Mouse (Mus musculus) neural tube, embryonic 11.5 days (tissue): ENCODE results near the gene Rrp9. TPM values are rescaled to one million over a fixed set of nuclear protein-coding genes. Genes with fewer than 3 reads are reported as not detected.

Source experiments
- ATAC-seq: fragments of 200-750 bp; cut with Nextera tagmentation; 2 replicates; pipeline ENCODE4 v1.8.0; 2017; ENCODE audit warnings: moderate number of reproducible peaks, mild to moderate bottlenecking, moderate TSS enrichment, moderate library complexity; ENCODE audit not compliant: insufficient read depth, low FRiP score, low TSS enrichment
- DNase-seq: peaks from one replicate; pipeline ENCODE4 v3.0.0-alpha.2; 2015; ENCODE audit warnings: low spot score
- H3K27ac ChIP-seq: fragments of 300-500 bp; sonication (generic); 2 replicates; pipeline ENCODE4 v1.5.1; 2014; ENCODE audit warnings: low read depth, mild to moderate bottlenecking, low read length
- H3K27me3 ChIP-seq: fragments of 300-500 bp; sonication (generic); 2 replicates; pipeline ENCODE4 v1.6.1; 2014; ENCODE audit warnings: mild to moderate bottlenecking, low read length, mixed read lengths; ENCODE audit not compliant: control insufficient read depth, insufficient read depth
- H3K36me3 ChIP-seq: fragments of 300-500 bp; sonication (generic); 2 replicates; pipeline ENCODE4 v1.6.1; 2014; ENCODE audit warnings: mild to moderate bottlenecking, low read length, moderate library complexity, mixed read lengths; ENCODE audit not compliant: control insufficient read depth, insufficient read depth
- H3K4me1 ChIP-seq: fragments of 300-500 bp; sonication (generic); 2 replicates; pipeline ENCODE4 v1.6.1; 2014; ENCODE audit warnings: low read length, mixed read lengths; ENCODE audit not compliant: control insufficient read depth, insufficient read depth
- H3K4me2 ChIP-seq: fragments of 300-500 bp; sonication (generic); 2 replicates; pipeline ENCODE4 v1.6.1; 2014; ENCODE audit warnings: low read depth, mild to moderate bottlenecking, moderate library complexity
- H3K4me3 ChIP-seq: fragments of 300-500 bp; sonication (generic); 2 replicates; pipeline ENCODE4 v1.5.1; 2014; ENCODE audit warnings: low read depth, low read length
- H3K9ac ChIP-seq: fragments of 300-500 bp; sonication (generic); 2 replicates; pipeline ENCODE4 v1.6.1; 2014; ENCODE audit warnings: mild to moderate bottlenecking, low read length
- H3K9me3 ChIP-seq: fragments of 300-500 bp; sonication (generic); 2 replicates; pipeline ENCODE4 v1.6.1; 2016; ENCODE audit warnings: low read length; ENCODE audit not compliant: control insufficient read depth
- WGBS: fragments of 180-500 bp; shearing (Covaris S2); extraction: QIAGEN DNeasy Blood & Tissue Kit; methylation state at CpG from one replicate; pipeline ENCODE4 v1.1.7; 2014; 5-methylcytosine and 5-hydroxymethylcytosine counted together
- polyA plus RNA-seq: library from polyadenylated mRNA; unstranded; fragments of >200 nt; fragmentation: Nextera tagmentation; extraction: Ambion mirVana; gene quantifications from 2 replicates; pipeline ENCODE4 v1.2.1, GENCODE M21; 2014

The Rrp9 gene
- polyA plus RNA-seq, 1 experiment from 2014 or later: 48.1 TPM

GRCm38 (mm10) chr9:106474456-106474855, 1.3 kb upstream of the Rrp9 start:
- no peak for ATAC-seq
- Histone ChIP-seq H3K9me3 (no peaks in the 10 kb centered on the region), H3K36me3 (no peaks in the 10 kb centered on the region), H3K27me3 (no peaks in the 10 kb centered on the region), H3K4me3 (no peak overlapping the region), H3K4me1 (peaks cover 17% of the 10 kb centered on the region), H3K9ac (peak overlapping the region; percentile 24; the same call in 1 of the 2 replicates), H3K4me2 (no peak overlapping the region), H3K27ac (no peak overlapping the region)
- peak; percentile 77 for DNase-seq
- 2% methylated on average over 6 of the region's 6 CpGs for WGBS

DNA sequence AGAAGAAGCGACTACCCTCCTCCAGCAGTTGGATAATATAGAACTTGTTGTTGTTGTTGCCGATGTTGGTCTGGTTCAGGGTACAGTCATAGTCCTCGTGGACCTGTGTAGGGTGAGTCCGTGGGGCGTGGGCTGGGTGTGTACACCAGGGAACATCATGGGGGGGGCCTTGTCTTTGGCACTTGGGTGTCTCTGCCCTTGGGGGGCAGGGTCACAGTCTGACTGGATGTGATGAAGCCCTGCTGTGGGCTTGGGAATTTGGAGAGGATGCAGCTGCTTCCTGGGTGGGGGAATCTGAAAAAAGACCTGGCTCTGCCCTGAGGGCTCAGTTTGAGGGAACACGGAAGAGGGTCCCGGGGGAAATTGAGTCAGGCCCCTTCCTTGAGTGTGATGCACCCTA, 717 bp upstream of the Rrp9 start:
- peaks cover 17% of the 10 kb centered on the region for H3K4me1 ChIP-seq
- WGBS: 64% methylated on average over 7 of the region's 7 CpGs
- H3K9me3 ChIP-seq: no peaks in the 10 kb centered on the region
- H3K36me3 ChIP-seq: no peaks in the 10 kb centered on the region
- no peaks in the 10 kb centered on the region for H3K27me3 ChIP-seq
- no peak overlapping the region for H3K27ac ChIP-seq
- DNase-seq (no peak), ATAC-seq (no peak)
- no peak overlapping the region for H3K9ac ChIP-seq
- H3K4me3 ChIP-seq: no peak overlapping the region
- no peak overlapping the region for H3K4me2 ChIP-seq

DNA sequence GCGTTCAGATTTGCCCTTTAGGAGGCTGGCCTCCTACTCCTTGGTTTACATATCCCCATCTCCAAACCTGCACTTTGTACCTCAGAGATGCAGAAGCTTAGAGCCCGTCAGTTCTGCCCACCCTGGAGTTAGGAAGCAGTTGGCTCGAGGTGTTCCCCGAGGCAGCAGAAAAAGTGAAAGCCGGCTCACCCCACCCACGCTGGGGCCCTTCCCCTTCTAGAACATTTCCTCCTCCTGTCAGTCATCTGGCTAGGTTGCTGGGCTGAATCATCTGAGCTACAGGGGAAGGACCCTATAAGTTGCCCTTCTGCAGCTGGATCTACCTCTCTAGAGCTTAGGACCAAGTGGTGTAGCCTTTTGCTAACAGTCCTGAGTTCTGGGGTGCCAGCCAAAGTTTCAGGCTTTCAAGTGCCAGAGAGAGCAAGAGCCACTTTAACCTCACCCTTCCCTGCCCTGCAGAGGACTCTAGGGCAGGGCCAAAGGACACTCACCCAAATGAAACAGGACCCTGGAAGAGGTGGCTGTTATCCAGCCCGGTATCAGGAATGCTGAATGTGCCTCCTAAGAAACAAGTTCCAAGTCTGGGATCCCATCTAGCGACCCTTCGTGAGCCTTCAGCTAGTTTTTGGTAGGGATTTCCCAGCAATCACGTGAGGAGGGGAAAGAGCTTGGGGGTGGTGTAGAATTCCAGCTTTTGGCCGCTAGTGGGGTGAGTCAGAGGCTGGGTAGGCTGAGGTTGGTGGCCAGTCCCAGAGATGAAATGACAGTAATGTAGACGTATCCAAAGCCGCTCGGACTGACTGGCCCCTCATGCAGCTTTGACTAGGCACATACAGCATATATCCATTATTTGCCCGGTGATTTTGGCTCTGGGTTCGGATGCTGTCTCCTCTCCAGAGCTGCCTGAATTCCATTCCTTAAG, 500 bp downstream of the Rrp9 start:
- Histone ChIP-seq H3K27me3 (no peaks in the 10 kb centered on the region), H3K4me2 (peak overlapping the region; percentile 3; the same call in 1 of the 2 replicates), H3K27ac (no peak overlapping the region), H3K9me3 (no peaks in the 10 kb centered on the region), H3K4me3 (no peak overlapping the region), H3K4me1 (peaks cover 17% of the 10 kb centered on the region), H3K9ac (peak overlapping the region; percentile 12; the same call in 1 of the 2 replicates), H3K36me3 (no peaks in the 10 kb centered on the region)
- peak; percentile 42; the same call in 1 of the 2 replicates for ATAC-seq
- WGBS: 41% methylated on average over 16 of the region's 16 CpGs
- DNase-seq: no peak

DNA sequence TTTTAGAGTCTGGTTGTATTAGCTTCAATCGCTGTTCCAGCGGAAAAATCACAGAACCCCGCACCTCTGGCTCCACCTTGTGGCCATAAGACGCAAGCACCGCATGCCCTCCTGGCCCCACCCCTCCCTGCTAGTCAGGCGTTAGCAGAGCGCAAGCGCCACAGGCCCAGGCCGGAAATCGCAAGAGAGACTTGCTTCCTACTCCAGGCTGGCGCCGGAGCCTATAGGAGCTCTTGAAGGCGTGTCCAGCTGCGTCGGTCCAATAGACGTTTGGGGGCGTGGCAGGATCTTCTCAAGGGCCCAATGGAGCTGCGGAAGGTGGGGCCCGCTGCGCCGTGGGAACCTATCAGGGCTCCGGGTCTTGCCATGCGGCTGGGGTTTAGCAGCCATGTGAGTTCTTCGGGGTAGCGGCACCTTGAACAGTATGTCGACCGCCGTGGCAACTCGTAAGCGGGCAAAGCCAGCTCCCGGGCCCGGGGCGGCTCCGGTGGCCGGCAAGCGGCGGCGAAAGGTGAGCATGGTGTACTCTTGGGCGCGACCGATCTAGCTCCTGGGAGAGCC, 1.2 kb downstream of the Rrp9 start, which contains the start of gene Parp3:
Gene Parp3, minus strand, starts transcription at position 26 of the 561 bp plus-strand sequence.
- peak; percentile 96 for ATAC-seq
- peaks cover 13% of the 10 kb centered on the region for H3K4me1 ChIP-seq
- peak within 1 kb of the TSS; percentile 75 for H3K9ac ChIP-seq
- H3K27me3 ChIP-seq: no peaks in the 10 kb centered on the region
- H3K36me3 ChIP-seq: no peaks in the 10 kb centered on the region
- H3K4me2 ChIP-seq: peak within 1 kb of the TSS; percentile 92
- peak within 1 kb of the TSS; percentile 73 for H3K4me3 ChIP-seq
- DNase-seq: peak; percentile 99
- under 1% methylated on average over 41 of the region's 41 CpGs for WGBS
- H3K9me3 ChIP-seq: no peaks in the 10 kb centered on the region
- no peak within 1 kb of the TSS for H3K27ac ChIP-seq

DNA sequence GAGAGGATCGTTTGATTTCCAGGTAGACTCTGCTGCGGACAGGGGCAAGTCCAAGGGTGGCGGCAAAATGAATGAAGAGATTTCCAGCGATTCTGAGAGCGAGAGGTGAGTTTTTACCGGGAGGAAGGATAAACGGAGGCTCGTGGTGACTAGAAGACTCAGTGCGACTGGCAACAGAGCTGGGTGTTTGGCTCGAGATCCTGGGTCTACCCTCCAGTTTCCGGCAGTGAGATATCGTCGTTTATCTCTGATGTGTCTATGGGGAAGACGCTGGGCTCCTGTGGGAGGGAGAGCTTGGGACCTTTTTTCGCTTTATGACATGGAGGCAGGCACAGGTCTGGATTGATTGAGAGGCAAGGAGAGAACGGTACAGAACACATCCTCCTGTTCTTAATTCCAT, 1.9 kb downstream of the Rrp9 start:
- no peak for DNase-seq
- peaks cover 12% of the 10 kb centered on the region for H3K4me1 ChIP-seq
- WGBS: 4% methylated on average over 16 of the region's 16 CpGs
- H3K9me3 ChIP-seq: no peaks in the 10 kb centered on the region
- H3K27me3 ChIP-seq: no peaks in the 10 kb centered on the region
- H3K27ac ChIP-seq: no peak overlapping the region
- H3K36me3 ChIP-seq: no peaks in the 10 kb centered on the region
- peak overlapping the region; percentile 75 for H3K9ac ChIP-seq
- no peak for ATAC-seq
- H3K4me3 ChIP-seq: peak overlapping the region; percentile 73
- peak overlapping the region; percentile 92 for H3K4me2 ChIP-seq

- WGBS: 84% methylated on average over 9 of the region's 9 CpGs
- Histone ChIP-seq H3K4me3 (peak overlapping the region; percentile 73), H3K36me3 (no peaks in the 10 kb centered on the region), H3K27ac (no peak overlapping the region), H3K9me3 (no peaks in the 10 kb centered on the region), H3K4me2 (peak overlapping the region; percentile 92), H3K27me3 (no peaks in the 10 kb centered on the region), H3K4me1 (peaks cover 12% of the 10 kb centered on the region), H3K9ac (peak overlapping the region; percentile 75)
- DNase-seq (no peak), ATAC-seq (no peak)
Observed at GRCm38 (mm10) chr9:106478101-106478500, 2.3 kb downstream of the Rrp9 start.

DNA sequence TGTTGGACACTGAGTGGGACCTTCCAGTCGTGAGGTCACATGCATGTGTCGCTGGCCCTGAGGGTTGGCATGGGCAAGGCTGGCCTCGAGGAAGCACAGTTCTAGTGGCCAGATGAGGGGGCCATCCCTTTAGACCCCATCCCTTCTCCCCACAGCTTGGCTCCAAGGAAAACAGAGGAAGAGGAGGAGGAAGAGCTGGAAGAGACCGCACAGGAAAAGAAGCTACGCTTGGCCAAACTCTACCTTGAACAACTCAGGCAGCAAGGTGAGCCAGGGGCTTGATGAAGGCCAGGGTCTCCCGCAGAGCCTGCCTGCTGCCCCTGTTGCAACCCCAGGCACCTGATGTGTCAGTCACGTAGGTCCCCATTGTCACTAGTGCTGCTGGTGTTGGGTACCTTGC, 4.8 kb downstream of the Rrp9 start:
- ATAC-seq: no peak
- Histone ChIP-seq H3K4me1 (peaks cover 7% of the 10 kb centered on the region), H3K36me3 (peaks cover 7% of the 10 kb centered on the region; the same call in 1 of the 2 replicates), H3K9me3 (no peaks in the 10 kb centered on the region), H3K9ac (no peak overlapping the region), H3K4me2 (no peak overlapping the region), H3K27me3 (no peaks in the 10 kb centered on the region), H3K27ac (no peak overlapping the region), H3K4me3 (no peak overlapping the region)
- DNase-seq: no peak
- 94% methylated on average over 7 of the region's 7 CpGs for WGBS

GRCm38 (mm10) chr9:106481075-106481474, 5.3 kb downstream of the Rrp9 start:
- H3K4me3 ChIP-seq: no peak overlapping the region
- peaks cover 7% of the 10 kb centered on the region for H3K4me1 ChIP-seq
- 97% methylated on average over 15 of the region's 15 CpGs for WGBS
- no peak overlapping the region for H3K9ac ChIP-seq
- peaks cover 7% of the 10 kb centered on the region; the same call in 1 of the 2 replicates for H3K36me3 ChIP-seq
- no peaks in the 10 kb centered on the region for H3K9me3 ChIP-seq
- ATAC-seq (no peak), DNase-seq (no peak)
- H3K27ac ChIP-seq: no peak overlapping the region
- no peak overlapping the region for H3K4me2 ChIP-seq
- H3K27me3 ChIP-seq: no peaks in the 10 kb centered on the region
